Comparison of ENCODE assay signal across 15 mouse cellular contexts in genomic region chr6:90590707-90591106, GRCm38 (mm10).
"Had no signal": no experiment of that assay in that cellular context is flagged by ENCODE, and none has a peak within 500 bp of the region (broad histone marks: within the 10 kb centered on the region; RNA-seq: fewer than 3 reads in every experiment).

No protein-coding gene starts in this region.

- ATAC-seq: hindbrain, postnatal 0 days; intestine, embryonic 16.5 days had no signal

- DNase-seq: gastrocnemius, adult 2 months; gastrocnemius, postnatal 14 days; gastrocnemius, postnatal 36 days; heart, adult 11 months; heart, adult 2 months; heart, postnatal 14 days; heart, postnatal 36 days; kidney, adult 11 months; kidney, adult 2 months; kidney, adult 9 months; kidney, postnatal 14 days; kidney, postnatal 36 days; liver had no signal
